Mouse (Mus musculus): ENCODE measurements around the gene Lpp. TPM values are rescaled to one million over a fixed set of nuclear protein-coding genes. Genes with fewer than 3 reads are reported as not detected.

Gene Lpp
- total RNA-seq, 2 experiments from 2014 or later: 6.9 to 7.5 TPM

GRCm38 (mm10) chr16:24915470-24915869, 522.2 kb downstream of the Lpp start:
- no peak for DNase-seq (ENCODE audit: extremely low spot score in 1 of 2, low spot score in 2 of 2)
- TF ChIP-seq CTCF (IDR thresholded peaks at IDR 0.05): no peak
- no peak overlapping the region for H3K27ac ChIP-seq
- H3K4me3 ChIP-seq: no peak overlapping the region
- intact Hi-C loops (cut with DNase I): no loop called here

GRCm38 (mm10) chr16:24919349-24920012, 526.2 kb downstream of the Lpp start:
- TF ChIP-seq CTCF (IDR thresholded peaks at IDR 0.05): no peak
- intact Hi-C loops (cut with DNase I): no loop called here
- no peak for DNase-seq (ENCODE audit: extremely low spot score in 1 of 2, low spot score in 2 of 2)
- no peak overlapping the region for H3K27ac ChIP-seq
- H3K4me3 ChIP-seq: 0 out of 2 replicates have a peak overlapping the region, but pooled peaks have one; percentile 3

GRCm38 (mm10) chr16:24930070-24930469, 536.8 kb downstream of the Lpp start:
- DNase-seq (ENCODE audit: extremely low spot score in 1 of 2, low spot score in 2 of 2): no peak
- TF ChIP-seq CTCF (IDR thresholded peaks at IDR 0.05): no peak
- intact Hi-C loops (cut with DNase I): no loop called here
- Histone ChIP-seq H3K4me3 (no peak overlapping the region), H3K27ac (no peak overlapping the region)

- Histone ChIP-seq H3K4me3 (no peak overlapping the region), H3K27ac (no peak overlapping the region)
- DNase-seq (ENCODE audit: extremely low spot score in 1 of 2, low spot score in 2 of 2): no peak
- no peak for TF ChIP-seq CTCF (IDR thresholded peaks at IDR 0.05)
- intact Hi-C loops (cut with DNase I): no loop called here
Measured at GRCm38 (mm10) chr16:24930621-24931020, 537.3 kb downstream of the Lpp start.

GRCm38 (mm10) chr16:24932816-24933215, 539.5 kb downstream of the Lpp start:
- no peak for DNase-seq (ENCODE audit: extremely low spot score in 1 of 2, low spot score in 2 of 2)
- no peak overlapping the region for H3K27ac ChIP-seq
- intact Hi-C loops (cut with DNase I): no loop called here
- no peak for TF ChIP-seq CTCF (IDR thresholded peaks at IDR 0.05)
- H3K4me3 ChIP-seq: no peak overlapping the region

GRCm38 (mm10) chr16:24933691-24934090, 540.4 kb downstream of the Lpp start:
- no peak for TF ChIP-seq CTCF (IDR thresholded peaks at IDR 0.05)
- intact Hi-C loops (cut with DNase I): no loop called here
- H3K27ac ChIP-seq: no peak overlapping the region
- no peak for DNase-seq (ENCODE audit: extremely low spot score in 1 of 2, low spot score in 2 of 2)
- no peak overlapping the region for H3K4me3 ChIP-seq

DNA sequence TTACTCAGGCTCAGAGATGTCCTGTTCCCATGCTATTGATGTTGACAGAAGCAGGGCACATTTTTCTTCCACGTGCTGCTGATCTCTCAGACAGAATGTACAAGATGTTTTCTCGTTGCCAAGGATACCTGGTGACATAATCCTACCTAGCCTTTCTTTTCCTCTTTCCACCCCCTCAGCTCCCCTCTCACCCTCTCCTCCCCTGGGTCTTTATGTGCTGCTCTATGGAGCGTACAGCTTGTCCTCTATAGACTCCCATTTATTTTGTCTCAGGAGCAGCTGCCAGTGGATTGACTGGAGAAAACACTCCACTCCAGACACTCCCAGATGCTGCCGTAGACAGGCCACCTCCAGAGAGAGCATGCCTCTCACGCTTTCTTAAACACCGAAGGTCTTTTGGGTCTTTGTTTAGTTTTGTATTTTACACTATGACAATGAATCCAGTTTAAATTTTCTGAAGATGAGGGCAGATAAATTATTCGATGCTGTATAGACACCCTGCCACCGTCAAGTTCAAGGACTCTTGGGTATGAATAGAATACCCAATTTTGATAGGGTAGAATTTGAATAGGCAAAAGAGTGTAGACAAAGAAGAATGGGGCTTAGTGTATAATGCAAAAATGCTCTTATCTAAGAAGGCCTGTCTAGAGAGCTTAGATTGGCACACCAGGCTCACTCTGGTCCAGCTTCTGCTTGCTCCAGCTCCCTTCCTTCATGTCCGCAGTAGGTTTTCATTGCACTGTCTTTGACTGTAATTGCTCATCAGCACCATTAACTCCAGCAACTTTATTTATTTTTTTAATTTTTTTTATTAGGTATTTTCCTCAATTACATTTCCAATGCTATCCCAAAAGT, 548.2 kb downstream of the Lpp start:
- TF ChIP-seq CTCF (IDR thresholded peaks at IDR 0.05): no peak
- DNase-seq (ENCODE audit: extremely low spot score in 1 of 2, low spot score in 2 of 2): peak in 1 of 2 experiments; percentile 14
- no peak overlapping the region for H3K27ac ChIP-seq
- intact Hi-C loops (cut with DNase I): no loop called here
- no peak overlapping the region for H3K4me3 ChIP-seq

DNA sequence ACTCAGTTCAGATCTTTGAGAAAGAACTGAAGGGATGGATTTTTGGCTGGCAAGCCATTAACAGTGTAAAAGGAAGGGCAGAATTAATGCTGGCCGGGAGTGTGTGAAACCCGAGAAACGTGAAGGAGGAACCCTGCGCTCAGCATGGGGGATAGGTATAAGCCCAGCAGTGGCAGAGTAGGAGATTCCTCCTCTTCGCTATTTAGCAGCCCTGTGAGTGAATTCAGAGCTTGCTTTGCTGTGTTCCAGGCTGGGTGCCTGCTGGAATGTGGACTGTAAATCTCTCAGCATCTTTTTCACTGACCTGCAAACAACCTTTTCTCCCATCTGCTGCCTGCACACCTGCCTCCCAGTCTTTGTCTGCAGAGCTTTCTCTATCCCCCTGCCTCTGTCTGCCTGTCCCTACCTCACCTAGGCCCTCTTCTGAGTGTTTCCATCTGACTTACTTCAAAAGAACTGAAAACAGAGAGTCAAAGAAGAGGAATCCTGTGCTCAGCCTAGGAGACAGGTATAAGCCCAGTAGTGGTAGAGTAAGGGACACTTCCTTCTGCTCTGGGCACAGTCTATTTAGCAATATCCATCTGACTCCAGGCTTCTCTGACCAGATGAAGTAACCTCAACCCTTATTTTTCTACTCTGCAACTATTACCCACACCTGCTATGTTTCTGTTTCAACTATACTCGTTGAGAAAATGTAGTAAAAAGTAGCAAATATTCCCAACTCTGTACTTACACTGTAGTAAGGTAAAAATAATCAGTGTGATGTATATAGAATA, 550.4 kb downstream of the Lpp start:
- intact Hi-C loops (cut with DNase I): no loop called here
- TF ChIP-seq CTCF (IDR thresholded peaks at IDR 0.05): no peak

GRCm38 (mm10) chr16:24946356-24946755, 553.0 kb downstream of the Lpp start:
- no peak for TF ChIP-seq CTCF (IDR thresholded peaks at IDR 0.05)
- DNase-seq (ENCODE audit: extremely low spot score in 1 of 2, low spot score in 2 of 2): no peak
- Histone ChIP-seq H3K27ac (no peak overlapping the region), H3K4me3 (no peak overlapping the region)
- intact Hi-C loops (cut with DNase I): no loop called here

More for the DNA sequence above, 550.4 kb downstream of the Lpp start:
- Histone ChIP-seq H3K4me3 (no peak overlapping the region), H3K27ac (no peak overlapping the region)
- no peak for DNase-seq (ENCODE audit: extremely low spot score in 1 of 2, low spot score in 2 of 2)

GRCm38 (mm10) chr16:24947485-24947884, 554.2 kb downstream of the Lpp start:
- intact Hi-C loops (cut with DNase I): no loop called here

GRCm38 (mm10) chr16:24948091-24948690, 554.9 kb downstream of the Lpp start:
- intact Hi-C loops (cut with DNase I): no loop called here

More at GRCm38 (mm10) chr16:24947485-24947884, 554.2 kb downstream of the Lpp start:
- no peak overlapping the region for H3K27ac ChIP-seq
- no peak overlapping the region for H3K4me3 ChIP-seq
- DNase-seq (ENCODE audit: extremely low spot score in 1 of 2, low spot score in 2 of 2): no peak
- TF ChIP-seq CTCF (IDR thresholded peaks at IDR 0.05): no peak

More at GRCm38 (mm10) chr16:24948091-24948690, 554.9 kb downstream of the Lpp start:
- no peak overlapping the region for H3K4me3 ChIP-seq
- H3K27ac ChIP-seq: no peak overlapping the region
- no peak for TF ChIP-seq CTCF (IDR thresholded peaks at IDR 0.05)
- no peak for DNase-seq (ENCODE audit: extremely low spot score in 1 of 2, low spot score in 2 of 2)

Measured in left cerebral cortex, adult 2 months (tissue).